Mouse (Mus musculus) heart, postnatal 4 days (tissue): ENCODE results near the gene Hcfc1. TPM values are rescaled to one million over a fixed set of nuclear protein-coding genes. Genes with fewer than 3 reads are reported as not detected.

Experiments
- DNase-seq: peaks from one replicate; pipeline ENCODE4 v3.0.0; 2021
- total RNA-seq, 2 experiments: library from RNA; stranded (reverse); gene quantifications; 2 replicates each; pipeline ENCODE4 v1.2.3; 2021

Hcfc1 gene
- total RNA-seq, 2 experiments from 2014 or later: 73.9 to 79.3 TPM

- DNase-seq: no peak
These were observed 24.3 kb downstream of the Hcfc1 start for GRCm38 (mm10) chrX:73941860-73942259.

- no peak for DNase-seq
These were observed 34.3 kb downstream of the Hcfc1 start for GRCm38 (mm10) chrX:73931871-73932270.

- peak; percentile 73 for DNase-seq
These were observed 35.6 kb downstream of the Hcfc1 start, which contains the start of gene Renbp for GRCm38 (mm10) chrX:73930402-73931062. Renbp (minus strand) TSS chrX:73930850.

DNA sequence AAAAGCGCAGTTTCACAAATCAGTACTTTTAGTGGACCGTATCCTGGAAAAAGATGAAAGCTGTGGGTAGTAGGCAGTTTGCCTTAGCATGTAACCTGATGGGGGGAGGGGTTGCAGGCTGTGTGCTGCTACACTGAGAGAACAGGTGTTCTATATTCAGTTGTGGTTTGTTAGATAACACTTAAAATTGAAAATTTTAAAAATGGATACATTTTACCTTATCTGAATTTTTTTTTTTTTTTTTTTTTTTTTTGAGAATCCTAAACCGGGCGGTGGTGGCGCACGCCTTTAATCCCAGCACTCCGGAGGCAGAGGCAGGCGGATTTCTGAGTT, 43.6 kb downstream of the Hcfc1 start:
- DNase-seq: no peak

DNA sequence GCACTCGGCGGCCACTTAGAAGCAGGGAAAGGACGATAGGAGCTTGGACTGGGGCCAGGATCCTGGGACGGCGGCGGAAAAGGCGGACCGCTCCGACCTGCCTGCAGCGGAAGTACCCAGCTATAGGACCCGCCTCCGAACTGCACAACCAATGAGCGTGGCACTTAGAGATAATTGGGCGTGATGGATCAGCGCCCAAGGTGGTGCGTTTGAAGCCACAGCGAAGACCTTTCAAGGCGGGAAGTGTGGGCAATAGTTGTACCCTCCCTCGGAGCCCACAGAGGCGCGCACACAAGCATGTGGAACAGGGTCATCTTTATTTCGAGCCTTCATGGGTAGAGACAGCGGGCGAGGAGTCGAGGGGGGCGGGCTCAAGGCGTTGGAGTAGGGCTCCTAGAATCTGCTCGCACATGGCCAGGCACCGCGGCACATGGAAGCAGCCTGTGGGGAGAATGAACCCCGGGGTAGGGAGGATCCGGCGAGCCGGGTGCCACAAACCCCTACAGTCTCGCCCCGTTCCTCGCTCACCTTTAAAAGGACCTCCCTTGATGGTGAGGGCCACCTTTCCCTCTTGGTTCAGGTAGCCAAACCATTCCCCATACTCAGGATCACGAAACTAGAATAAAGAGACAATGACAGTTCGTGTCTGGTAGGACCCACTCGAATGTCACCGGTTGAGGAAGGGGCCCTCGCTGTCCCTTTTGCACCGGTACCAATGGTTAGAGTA, 44.2 kb downstream of the Hcfc1 start, which contains the start of the genes Arhgap4 and Naa10:
Gene Arhgap4, minus strand, starts transcription at position 48 of the 727 bp plus-strand sequence.
Gene Naa10, minus strand, starts transcription at position 122 of the 727 bp plus-strand sequence.
- peak; percentile 93 for DNase-seq

- DNase-seq: no peak
These were observed 44.8 kb downstream of the Hcfc1 start for GRCm38 (mm10) chrX:73921285-73921822.

DNA sequence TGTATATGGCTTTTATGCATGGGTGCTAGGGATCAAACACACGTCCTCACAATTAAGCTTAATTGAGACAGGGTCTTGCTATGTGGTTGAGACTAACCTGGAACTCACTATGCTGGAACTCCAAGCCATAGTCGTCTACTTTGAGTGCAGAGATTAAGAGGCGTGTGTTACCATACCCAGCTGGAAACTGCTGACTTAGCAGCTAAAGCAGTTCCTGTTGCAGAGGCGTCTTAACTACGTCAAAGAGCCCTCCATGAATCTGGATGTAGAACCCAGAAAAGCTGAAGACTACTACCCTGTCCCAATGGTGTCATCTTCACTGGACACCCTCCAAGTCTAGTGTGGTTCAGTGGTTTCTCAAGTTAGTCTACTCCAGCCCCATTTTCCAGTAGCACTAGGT, 47.5 kb downstream of the Hcfc1 start:
- DNase-seq: no peak

DNA sequence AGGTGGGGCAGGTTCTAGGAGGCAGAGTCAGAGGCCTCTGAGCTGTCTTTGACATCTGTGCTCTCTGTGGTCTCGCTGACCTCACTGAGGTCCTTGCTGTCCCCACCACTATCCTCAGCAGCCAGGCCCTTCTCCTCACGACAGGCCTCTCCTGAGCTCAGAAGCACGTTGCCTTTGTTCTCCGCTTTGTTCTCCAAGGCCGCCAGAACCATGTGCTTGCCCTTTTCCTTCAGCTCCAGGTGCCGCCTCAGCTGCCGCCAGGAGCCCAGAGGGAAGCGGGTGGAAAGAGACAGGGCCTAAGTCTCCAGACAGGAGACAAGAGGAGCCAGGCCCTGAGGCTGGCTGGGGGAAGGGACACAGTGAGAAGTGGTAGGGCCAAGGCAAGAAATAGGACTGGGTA, 49.2 kb downstream of the Hcfc1 start:
- DNase-seq: no peak

DNA sequence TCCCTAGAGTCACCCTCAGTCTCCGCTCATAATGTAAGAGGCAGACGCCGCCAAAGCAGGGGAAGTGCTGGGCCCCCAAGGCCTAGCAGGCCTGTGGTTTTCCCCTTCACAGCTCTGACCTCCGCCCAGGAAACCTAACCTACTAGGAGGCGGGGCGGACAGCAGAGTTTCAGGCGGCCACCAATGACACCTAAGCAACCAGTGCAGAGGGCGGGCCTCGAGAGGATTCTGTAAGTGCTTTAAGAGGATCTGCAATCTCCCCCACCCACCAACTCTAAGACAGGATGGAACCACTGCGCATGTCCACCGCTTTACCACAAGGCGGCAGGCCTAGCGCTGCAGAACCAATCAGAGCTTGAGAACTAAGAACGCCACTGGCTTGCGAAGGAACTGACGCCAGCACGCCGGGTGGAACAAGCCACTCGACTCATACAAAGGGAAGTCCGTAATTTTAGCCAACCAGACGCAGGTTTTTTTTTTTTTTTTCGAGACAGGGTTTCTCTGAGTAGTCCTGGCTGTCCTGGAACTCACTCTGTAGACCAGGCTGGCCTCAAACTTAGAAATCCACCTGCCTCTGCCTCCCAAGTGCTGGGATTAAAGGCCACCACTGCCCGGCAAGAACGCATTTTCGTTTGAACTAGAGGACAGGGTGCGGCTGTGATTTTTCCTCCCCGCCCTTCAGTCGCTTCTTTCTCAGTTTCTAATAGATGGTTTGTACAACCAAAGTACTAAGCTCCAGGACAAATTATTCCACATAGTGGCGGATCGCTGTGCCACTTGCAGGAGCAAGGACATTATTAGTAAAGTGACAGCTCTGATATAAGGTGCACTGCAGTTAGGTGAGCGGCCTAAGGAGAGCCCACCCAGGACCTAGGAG, 51.1 kb downstream of the Hcfc1 start:
- peak; percentile 88 for DNase-seq

DNA sequence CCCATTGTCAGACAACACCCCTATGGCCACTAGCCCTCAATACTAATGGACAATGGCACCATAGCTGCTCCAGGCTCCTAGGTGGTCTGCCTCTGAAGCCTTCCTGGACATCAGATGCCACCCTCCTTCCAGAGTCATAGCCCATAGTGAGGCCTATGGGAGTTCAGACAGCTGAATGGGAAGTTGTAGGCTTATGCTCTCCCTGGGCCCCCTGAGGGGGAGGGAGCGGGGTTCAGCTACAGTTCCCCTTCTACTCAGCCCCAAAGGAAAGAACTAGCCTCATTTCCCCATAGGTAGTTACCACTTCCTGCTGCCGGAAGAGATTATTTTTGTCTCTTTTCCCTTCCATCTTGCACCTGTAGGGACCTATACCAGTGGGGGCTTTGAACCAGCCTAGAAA, 54.6 kb downstream of the Hcfc1 start:
- no peak for DNase-seq

GRCm38 (mm10) chrX:73911156-73911555, 55.0 kb downstream of the Hcfc1 start:
- no peak for DNase-seq

DNA sequence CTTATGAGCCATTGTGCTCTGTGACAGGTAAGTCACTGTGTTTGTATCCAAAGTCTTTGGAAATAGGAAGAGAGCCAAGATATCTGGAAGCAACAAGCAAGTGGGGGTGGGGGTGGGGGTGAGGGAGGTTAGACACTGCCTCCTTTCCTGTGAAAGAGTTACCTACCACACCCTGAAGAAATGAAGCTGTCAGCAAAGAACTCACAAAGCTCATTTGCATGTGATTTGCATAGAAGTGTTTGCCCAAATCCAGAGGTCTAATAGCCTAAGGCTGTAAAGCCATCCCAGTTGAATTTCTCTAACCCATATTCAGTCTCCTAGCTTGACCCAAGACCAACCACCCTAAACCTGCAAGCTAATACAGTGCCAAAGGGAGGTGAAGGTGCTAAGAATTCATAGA, 55.7 kb downstream of the Hcfc1 start:
- no peak for DNase-seq

GRCm38 (mm10) chrX:73910049-73910448, 56.1 kb downstream of the Hcfc1 start:
- no peak for DNase-seq

- no peak for DNase-seq
These were observed 68.2 kb downstream of the Hcfc1 start for GRCm38 (mm10) chrX:73897959-73898358.

DNA sequence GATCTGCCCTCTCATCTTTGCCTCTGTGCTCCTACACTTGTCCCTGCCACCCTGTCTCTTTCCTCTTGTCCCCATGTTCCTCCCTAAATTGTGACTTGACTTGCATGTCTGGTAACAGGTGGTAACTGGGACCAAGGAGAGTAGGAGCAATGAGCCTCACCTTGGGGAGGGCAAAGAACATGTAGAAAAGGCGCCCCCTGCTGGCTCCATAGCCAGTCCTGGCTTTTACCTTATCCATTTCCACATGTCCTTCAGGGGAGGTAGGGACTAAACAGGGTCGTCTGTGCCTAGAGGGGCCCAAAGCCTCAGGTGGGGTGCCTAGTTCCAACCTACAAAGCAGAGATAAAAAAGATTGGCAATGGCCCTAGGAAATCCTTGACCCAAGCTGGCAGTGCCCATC, 70.4 kb downstream of the Hcfc1 start, which contains the start of gene L1cam:
Gene L1cam, minus strand, starts transcription at position 387 of the 400 bp plus-strand sequence.
- peak; percentile 59 for DNase-seq

GRCm38 (mm10) chrX:73892833-73893232, 73.3 kb downstream of the Hcfc1 start:
- DNase-seq: no peak

Other genes with a start within 250 kb of the Hcfc1 start
- 10 to 100 TPM; 20.4 to 20.7 TPM for gene Abcd1, start 249.8 kb downstream of the Hcfc1 start, total RNA-seq
- under 1 TPM; 0.54 to 0.67 TPM for gene Plxnb3, start 209.3 kb downstream of the Hcfc1 start, total RNA-seq
- 10 to 100 TPM; 49.2 to 50.9 TPM for gene Srpk3, start 192.0 kb downstream of the Hcfc1 start, total RNA-seq
- 100 to 1,000 TPM; 401 to 448 TPM for gene Idh3g, start 179.5 kb downstream of the Hcfc1 start, total RNA-seq
- 100 to 1,000 TPM; 107 to 109 TPM for gene Ssr4, start 179.3 kb downstream of the Hcfc1 start, total RNA-seq
- 1 to 10 TPM; 3.2 to 3.4 TPM for gene Pdzd4, start 141.4 kb downstream of the Hcfc1 start, total RNA-seq
- gene Avpr2, start 74.3 kb downstream of the Hcfc1 start, total RNA-seq: not detected
- gene L1cam, start 70.3 kb downstream of the Hcfc1 start, total RNA-seq: 1 to 10 TPM; 1.4 to 1.6 TPM
- gene Arhgap4, start 44.5 kb downstream of the Hcfc1 start, total RNA-seq: 1 to 10 TPM; 1.8 to 2.0 TPM
- 10 to 100 TPM; 66.7 to 71.7 TPM for gene Naa10, start 44.4 kb downstream of the Hcfc1 start, total RNA-seq
- gene Renbp, start 35.5 kb downstream of the Hcfc1 start, total RNA-seq: 10 to 100 TPM; 21.4 to 22.9 TPM
- gene Irak1, start 57.6 kb upstream of the Hcfc1 start, total RNA-seq: 10 to 100 TPM; 56.4 to 57.1 TPM
- not detected for gene Opn1mw, start 161.1 kb upstream of the Hcfc1 start, total RNA-seq
- 10 to 100 TPM; 37.6 to 39.6 TPM for gene Mecp2, start 169.0 kb upstream of the Hcfc1 start, total RNA-seq
- not detected for gene Tex28, start 201.5 kb upstream of the Hcfc1 start, total RNA-seq
- not detected for gene Tktl1, start 210.9 kb upstream of the Hcfc1 start, total RNA-seq